Mouse (Mus musculus) hematopoietic stem cell, adult 5-6 weeks (primary cell): ENCODE data around the gene Smtn. TPM values are rescaled to one million over a fixed set of nuclear protein-coding genes. Genes with fewer than 3 reads are reported as not detected.

Experiments used
- ATAC-seq, 2 experiments: fragments of 125-278 bp in 1 of 2; replicated peaks in 1 of 2; 2 replicates each; pipeline ENCODE4 v1.8.0; 2016 to 2017; ENCODE audit warnings: inconsistent platforms in 2 of 2, mild to moderate bottlenecking in 2 of 2, moderate number of reproducible peaks in 2 of 2, low read depth in 1 of 2, moderate TSS enrichment in 1 of 2; ENCODE audit not compliant: low FRiP score in 2 of 2, poor library complexity in 2 of 2, severe bottlenecking in 2 of 2, insufficient read depth in 1 of 2, low TSS enrichment in 1 of 2
- total RNA-seq: library from RNA; stranded (forward); fragments of 172-1452, 232-1000 nt; gene quantifications from 2 replicates; pipeline ENCODE4 v1.2.3, GENCODE M21; 2017

Smtn gene
- total RNA-seq, 1 experiment from 2014 or later: 6.9 TPM

DNA sequence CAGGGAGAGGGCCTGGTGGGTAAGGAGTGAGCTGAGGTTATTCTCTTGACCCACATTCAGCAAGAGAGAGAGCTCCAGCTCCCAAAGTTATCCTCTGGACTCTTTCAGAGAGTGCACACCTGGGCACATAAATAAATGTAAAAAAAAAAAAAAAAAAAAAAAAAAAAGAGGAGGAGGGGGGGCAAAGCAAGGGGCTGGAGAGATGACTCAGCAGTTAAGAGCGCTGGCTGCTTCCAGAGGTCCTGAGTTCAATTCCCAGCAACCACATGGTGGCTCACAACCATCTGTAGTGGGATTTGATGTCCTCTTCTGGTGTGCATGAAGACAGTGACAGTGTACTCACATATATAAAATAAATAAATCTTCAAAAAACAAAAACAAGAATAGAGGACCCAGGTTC, 43.1 kb downstream of the Smtn start:
- no peak for ATAC-seq

- no peak for ATAC-seq
Observed at GRCm38 (mm10) chr11:3496756-3497155, 43.7 kb downstream of the Smtn start.

- peak; percentile 9 to 38; a peak in 1 of 4 replicates for ATAC-seq
Observed at GRCm38 (mm10) chr11:3495496-3495895, 44.9 kb downstream of the Smtn start.

DNA sequence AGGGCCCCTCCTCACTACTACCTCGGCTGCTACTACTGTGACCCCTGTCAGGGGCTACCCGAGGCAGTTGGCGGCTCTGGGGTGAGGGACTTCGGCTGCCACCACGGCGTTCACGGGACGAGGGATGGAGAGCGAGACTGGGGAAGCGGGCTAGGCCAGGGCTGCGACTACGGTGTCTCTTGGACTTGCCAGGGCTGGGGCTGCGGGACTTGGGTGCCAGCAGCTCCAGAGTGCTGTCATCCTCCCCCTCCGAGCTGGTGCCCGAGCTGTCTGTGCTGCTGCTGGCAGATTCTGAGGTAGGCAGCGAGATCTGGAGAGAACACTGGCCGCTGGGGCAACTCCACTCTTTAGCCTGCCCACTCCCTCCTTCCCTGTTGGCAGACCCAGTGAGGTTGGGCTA, 45.6 kb downstream of the Smtn start:
- ATAC-seq: no peak

DNA sequence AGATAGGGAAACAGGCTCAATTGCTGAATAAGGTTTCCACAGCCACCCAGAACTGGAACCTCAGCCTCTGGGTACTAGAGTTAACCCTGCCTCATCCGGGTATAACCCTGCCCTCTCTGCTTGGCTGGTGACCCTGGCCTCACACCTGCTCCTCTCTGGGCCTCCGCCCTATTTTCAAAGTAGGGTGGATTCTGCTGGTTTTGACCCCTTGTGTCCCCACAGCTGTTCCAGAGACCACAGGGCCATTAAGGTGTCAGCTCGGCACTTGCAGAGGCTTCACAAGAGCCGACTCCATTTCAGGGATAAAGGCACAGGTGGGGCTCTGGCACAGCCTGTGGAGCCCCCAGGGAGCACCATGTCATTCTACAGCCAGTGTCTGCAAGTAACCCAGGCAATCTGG, 47.7 kb downstream of the Smtn start:
- ATAC-seq: no peak

DNA sequence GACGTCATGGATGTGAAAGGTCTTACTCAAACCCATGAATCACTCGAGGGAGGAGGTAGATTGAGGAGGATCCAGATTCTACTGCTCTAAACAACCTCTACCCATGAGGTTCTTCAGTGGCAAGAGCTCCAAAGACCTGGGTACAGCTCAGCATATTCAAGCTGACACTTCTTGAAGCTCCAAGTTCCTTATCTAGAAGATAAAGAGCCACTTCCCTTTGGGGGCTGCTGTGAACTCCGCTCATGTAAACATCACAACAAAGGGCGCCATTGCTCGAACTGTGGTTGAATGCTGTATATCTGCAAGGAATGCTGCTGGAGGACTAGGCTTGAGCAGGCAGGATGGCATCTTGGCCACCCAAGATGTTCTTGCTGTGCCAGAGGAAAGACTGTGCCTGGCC, 51.4 kb downstream of the Smtn start:
- no peak for ATAC-seq

DNA sequence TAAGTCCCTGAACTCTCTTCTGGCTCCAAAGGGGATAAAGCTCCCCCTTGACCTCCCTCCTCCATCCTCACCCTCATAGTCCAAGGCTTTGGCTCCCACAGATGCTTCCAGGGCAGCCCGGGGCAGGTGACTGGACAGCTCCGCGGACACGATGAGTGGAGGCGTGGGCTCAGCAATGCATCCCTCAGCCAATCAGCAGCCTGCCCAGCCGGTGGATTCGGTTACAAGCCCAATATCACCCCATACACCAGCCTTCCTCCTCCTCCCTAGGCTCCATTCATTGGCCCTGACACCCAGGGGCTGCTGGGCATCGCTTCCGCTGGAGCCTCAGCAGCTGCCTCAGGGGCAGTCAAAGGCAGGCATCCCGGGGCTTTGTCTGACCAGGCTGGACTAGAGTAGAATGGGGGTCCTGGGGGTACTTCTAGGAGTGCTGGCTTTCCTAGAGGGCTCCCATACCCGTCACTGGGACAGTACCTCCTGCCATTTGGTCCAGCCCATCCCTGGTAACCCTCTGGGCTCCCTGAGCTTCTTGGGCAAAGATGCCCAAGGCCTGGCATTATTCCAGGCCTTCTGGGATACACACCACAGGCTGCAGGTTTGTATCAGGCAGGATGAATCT, 52.4 kb downstream of the Smtn start, which contains the start of gene Pla2g3:
Gene Pla2g3 (plus strand): TSS at position 333 of the 619 bp plus-strand sequence.
- no peak for ATAC-seq

DNA sequence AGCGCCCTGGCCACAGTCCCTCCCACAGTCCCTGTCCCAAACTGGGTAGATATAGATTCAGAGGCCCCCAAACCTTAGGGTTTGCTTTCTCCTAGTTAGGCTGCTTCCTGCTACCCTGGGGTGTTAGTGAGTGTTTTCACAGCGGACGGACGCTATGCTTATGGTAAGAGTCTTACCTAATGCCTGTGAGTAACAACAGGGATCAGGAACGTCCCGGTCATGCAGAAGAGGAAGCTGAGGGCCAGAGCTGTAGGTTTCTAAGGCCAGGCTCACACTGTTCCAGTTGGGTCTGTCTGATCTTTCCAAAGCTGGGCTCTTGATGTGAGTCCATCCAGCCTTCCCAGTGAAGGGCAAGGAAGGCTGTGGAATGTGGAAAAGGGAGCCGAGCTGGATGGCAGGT, 54.1 kb downstream of the Smtn start:
- peak in 1 of 2 experiments; percentile 54; a peak in 2 of 4 replicates for ATAC-seq

- ATAC-seq: no peak
Observed at GRCm38 (mm10) chr11:3483980-3484642, 56.3 kb downstream of the Smtn start.

GRCm38 (mm10) chr11:3475489-3475888, 64.9 kb downstream of the Smtn start:
- ATAC-seq: no peak

DNA sequence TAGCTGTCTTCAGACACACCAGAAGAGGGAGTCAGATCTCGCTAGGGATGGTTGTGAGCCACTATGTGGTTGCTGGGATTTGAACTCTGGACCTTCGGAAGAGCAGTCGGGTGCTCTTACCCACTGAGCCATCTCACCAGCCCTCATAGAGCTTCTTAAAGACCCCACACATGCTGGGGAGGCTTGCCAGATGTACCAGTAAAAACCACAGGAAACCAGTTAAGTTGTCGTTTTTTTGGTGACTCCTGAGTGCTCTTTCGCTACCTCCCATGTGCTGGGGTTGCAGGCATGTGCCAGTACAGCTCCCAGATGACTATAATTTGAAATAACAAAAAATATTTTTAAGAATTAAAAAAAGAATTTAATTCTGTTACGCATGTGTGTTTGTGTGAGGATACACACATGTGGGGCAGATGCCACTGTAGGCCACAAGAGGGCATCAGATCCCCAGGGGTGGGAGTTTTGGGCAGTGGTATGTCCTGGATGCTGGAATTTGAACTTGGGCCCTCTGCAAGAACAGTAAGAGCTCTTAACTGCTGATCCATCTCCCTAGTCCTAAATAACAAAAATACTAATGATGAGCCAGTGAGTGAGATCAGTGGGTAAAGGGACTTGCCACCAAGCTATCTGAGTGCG, 65.8 kb downstream of the Smtn start:
- ATAC-seq: 0 out of 4 replicates have a peak, but pooled peaks of 1 of the 2 experiments have one; percentile 36

DNA sequence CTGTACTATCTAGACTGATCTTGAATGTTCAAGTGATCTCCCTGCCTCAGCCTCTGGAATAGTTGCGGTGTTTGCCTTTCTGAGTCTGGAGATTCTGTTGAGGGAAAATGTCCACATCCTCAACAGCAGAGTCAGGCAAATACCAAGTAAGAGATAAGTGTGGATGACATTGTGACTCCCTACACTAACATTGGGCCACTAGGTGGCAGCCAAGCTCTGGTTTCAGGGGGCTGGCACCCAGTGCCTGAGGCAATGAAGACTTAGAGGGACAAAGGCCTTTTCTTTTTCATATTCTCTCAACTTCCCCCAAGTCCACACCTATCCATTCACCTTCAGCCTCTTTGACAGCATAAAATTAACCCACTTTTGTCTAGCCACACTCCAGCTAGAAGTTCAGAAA, 67.9 kb downstream of the Smtn start:
- peak; percentile 81 for ATAC-seq

DNA sequence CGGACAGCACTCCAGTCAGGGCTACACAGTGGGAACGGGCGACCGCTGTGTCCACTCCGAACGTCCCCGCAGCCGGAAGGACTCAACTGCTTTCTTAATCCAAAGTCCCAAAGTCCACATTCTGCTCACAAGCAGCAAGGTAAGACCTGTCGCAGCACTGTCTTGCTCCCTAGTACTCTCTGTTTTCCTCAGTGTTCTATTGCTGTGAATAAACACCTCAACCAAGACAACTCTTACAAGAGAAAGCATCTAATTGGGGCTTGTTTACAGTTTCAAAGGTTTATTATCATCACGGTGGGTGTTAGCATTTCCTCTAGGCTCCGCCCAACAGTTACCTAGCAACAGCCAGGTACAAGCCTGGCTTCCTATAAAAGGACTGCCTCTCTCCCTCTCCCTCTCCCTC, 69.0 kb downstream of the Smtn start:
- ATAC-seq: no peak

Other genes starting within 250 kb of the Smtn start
- 89.8 and 116 TPM in 2 replicates for gene Pik3ip1, start 210.2 kb downstream of the Smtn start, total RNA-seq
- 18.0 and 23.7 TPM in 2 replicates for gene Limk2, start 131.4 kb downstream of the Smtn start, total RNA-seq
- gene Rnf185, start 88.2 kb downstream of the Smtn start, total RNA-seq: 10.9 and 15.6 TPM in 2 replicates
- gene Pla2g3, start 52.3 kb downstream of the Smtn start, total RNA-seq: not detected in 2 replicates
- 0.19 TPM in 1 of 2 replicates, not detected in the other for gene Inpp5j, start 35.8 kb downstream of the Smtn start, total RNA-seq
- gene Selenom, start 25.9 kb downstream of the Smtn start, total RNA-seq: 4.8 and 7.6 TPM in 2 replicates
- 39.3 and 44.2 TPM in 2 replicates for gene Morc2a, start 108.6 kb upstream of the Smtn start, total RNA-seq